Mouse (Mus musculus): ENCODE data around the gene Nsrp1. TPM values are rescaled to one million over a fixed set of nuclear protein-coding genes. Genes with fewer than 3 reads are reported as not detected.
"Not testable (repeated sequence)": the region's sequence is repeated elsewhere in the genome, so short reads cannot be mapped to it uniquely, and the experiment has no call there.

Gene Nsrp1
- total and polyA plus RNA-seq, 2 experiments from 2014 or later, result 2.5 to 55.0 TPM

DNA sequence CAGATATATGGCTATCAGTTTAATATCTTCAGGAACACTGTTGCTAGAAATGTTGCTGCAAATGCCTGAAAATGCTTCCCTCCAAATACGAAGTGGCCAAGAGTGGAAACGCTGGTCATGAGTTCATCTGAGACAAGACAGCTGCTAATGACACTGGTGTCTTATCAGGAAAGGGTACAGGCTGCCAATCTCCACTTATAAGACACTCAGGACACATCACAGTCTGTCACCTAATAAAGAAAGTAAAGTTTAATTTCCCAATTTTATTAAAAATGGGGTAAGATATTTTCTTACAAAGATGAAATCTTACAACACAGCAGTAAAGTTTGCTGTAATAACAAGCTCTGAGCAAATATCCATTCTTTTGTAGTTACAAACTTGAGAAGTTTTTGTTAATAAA, 10.9 kb upstream of the Nsrp1 start:
- no peak for TF ChIP-seq CTCF (IDR thresholded peaks at IDR 0.05)
- Histone ChIP-seq H3K9ac (replicated peaks; ENCODE audit: low read length, poor library complexity, severe bottlenecking) (no peak overlapping the region), H3K27me3 (ENCODE audit: insufficient read depth, low read length) (no peaks in the 10 kb centered on the region), H3K4me3 (ENCODE audit: low read depth, low read length) (no peak overlapping the region), H3K9me3 (ENCODE audit: low read length) (no peaks in the 10 kb centered on the region), H3K4me1 (ENCODE audit: insufficient read depth, low read length) (no peaks in the 10 kb centered on the region), H3K4me2 (ENCODE audit: low read depth, low read length, poor library complexity, severe bottlenecking) (no peak overlapping the region), H3K27ac (ENCODE audit: low read depth, low read length) (no peak overlapping the region), H3K36me3 (ENCODE audit: insufficient read depth, low read length) (no peaks in the 10 kb centered on the region)
- WGBS, result 79% methylated on average over 2 of the region's 2 CpGs
- ATAC-seq (ENCODE audit: low FRiP score) (no peak), DNase-seq (ENCODE audit: low spot score) (no peak)

DNA sequence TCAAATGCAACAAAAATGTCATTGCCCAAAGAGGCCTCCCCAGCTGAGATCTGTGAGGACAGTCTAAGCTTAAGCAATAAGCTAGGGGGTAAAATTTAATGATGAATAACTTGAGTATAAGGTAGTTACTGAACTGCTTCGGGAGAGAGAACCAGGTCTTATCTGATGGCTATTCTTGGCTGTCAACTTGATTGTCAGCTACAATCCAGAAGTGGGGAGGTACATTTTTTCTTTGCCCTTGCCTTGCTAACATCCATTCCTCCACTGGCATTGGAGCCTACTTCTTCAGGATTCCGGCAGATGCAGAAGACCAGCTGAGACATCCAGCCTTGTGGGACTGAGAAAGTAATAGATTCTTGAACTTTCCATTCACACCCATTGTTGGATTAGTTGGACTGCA, 8.8 kb upstream of the Nsrp1 start:
- no peak for TF ChIP-seq CTCF (IDR thresholded peaks at IDR 0.05)
- Histone ChIP-seq H3K4me1 (ENCODE audit: insufficient read depth, low read length) (no peaks in the 10 kb centered on the region), H3K4me2 (ENCODE audit: low read depth, low read length, poor library complexity, severe bottlenecking) (no peak overlapping the region), H3K36me3 (ENCODE audit: insufficient read depth, low read length) (no peaks in the 10 kb centered on the region), H3K4me3 (ENCODE audit: low read depth, low read length) (no peak overlapping the region), H3K27me3 (ENCODE audit: insufficient read depth, low read length) (peaks cover 3% of the 10 kb centered on the region; the same call in 1 of the 2 replicates), H3K9me3 (ENCODE audit: low read length) (no peaks in the 10 kb centered on the region), H3K9ac (replicated peaks; ENCODE audit: low read length, poor library complexity, severe bottlenecking) (no peak overlapping the region), H3K27ac (ENCODE audit: low read depth, low read length) (no peak overlapping the region)
- ATAC-seq (ENCODE audit: low FRiP score), result no peak
- DNase-seq (ENCODE audit: low spot score), result no peak
- WGBS, result 96% methylated on average over 2 of the region's 2 CpGs

DNA sequence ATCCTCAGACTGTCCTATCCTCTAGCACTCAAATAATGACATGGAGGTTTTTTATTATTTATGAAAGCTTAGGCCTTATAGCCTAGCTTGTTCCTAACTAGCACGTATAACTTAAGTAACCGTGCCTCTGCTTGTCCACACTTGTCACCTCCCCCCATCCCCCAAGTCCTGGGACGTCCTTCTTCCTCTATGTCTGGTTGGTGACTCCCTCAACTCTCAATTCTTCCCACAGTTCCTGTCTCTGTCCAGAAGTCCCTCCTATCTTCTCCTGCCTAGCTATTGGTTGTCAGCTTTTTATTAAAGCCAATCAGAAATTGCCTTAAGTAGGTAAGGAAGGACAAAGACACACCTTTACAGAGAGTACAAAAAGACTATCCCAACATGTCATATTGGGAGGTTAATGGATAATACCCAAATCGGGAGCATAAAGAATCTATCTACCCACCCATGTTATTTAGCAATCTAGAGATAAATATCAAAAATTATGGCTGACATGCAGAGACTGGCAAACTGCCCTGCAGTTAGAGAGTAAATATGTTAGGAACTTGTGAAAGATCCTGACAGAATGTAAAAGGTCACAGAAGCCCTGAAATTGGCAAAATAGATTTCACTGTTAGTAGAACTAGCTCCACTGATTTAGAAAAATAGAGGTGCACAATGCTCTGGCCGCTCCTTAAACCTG, 5.9 kb upstream of the Nsrp1 start:
- WGBS, result 68% methylated on average over 5 of the region's 5 CpGs
- no peak overlapping the region for H3K4me3 ChIP-seq (ENCODE audit: low read depth, low read length)
- no peak overlapping the region for H3K27ac ChIP-seq (ENCODE audit: low read depth, low read length)
- ATAC-seq (ENCODE audit: low FRiP score) (no peak), DNase-seq (ENCODE audit: low spot score) (no peak)
- no peaks in the 10 kb centered on the region for H3K9me3 ChIP-seq (ENCODE audit: low read length)
- H3K4me2 ChIP-seq (ENCODE audit: low read depth, low read length, poor library complexity, severe bottlenecking), result no peak overlapping the region
- no peaks in the 10 kb centered on the region for H3K36me3 ChIP-seq (ENCODE audit: insufficient read depth, low read length)
- H3K27me3 ChIP-seq (ENCODE audit: insufficient read depth, low read length), result peaks cover 9% of the 10 kb centered on the region; the same call in 1 of the 2 replicates
- TF ChIP-seq CTCF (IDR thresholded peaks at IDR 0.05), result no peak
- no peak overlapping the region for H3K9ac ChIP-seq (replicated peaks; ENCODE audit: low read length, poor library complexity, severe bottlenecking)
- no peaks in the 10 kb centered on the region for H3K4me1 ChIP-seq (ENCODE audit: insufficient read depth, low read length)

DNA sequence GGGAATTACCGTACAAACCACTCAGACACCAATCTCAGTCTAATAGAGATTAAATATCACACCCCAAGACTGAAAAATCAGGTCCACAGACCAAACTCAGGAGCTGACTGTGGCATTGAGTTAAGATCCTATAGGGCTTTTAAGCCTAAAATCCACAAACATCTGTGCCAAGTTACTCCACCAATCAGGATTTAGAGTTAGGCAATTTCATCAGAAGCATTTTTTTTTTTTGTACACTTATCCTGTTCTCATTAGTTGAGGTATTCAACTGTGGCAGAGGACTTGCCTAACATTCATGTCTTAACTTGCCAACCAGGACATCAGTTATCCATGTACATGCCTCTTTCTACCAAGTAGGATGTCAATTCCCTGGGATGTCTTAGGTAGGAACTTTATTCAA, 1.1 kb upstream of the Nsrp1 start:
- no peak for TF ChIP-seq CTCF (IDR thresholded peaks at IDR 0.05)
- H3K9me3 ChIP-seq (ENCODE audit: low read length), result no peaks in the 10 kb centered on the region
- H3K4me2 ChIP-seq (ENCODE audit: low read depth, low read length, poor library complexity, severe bottlenecking), result no peak overlapping the region
- no peak overlapping the region for H3K27ac ChIP-seq (ENCODE audit: low read depth, low read length)
- H3K4me3 ChIP-seq (ENCODE audit: low read depth, low read length), result no peak overlapping the region
- no peak for DNase-seq (ENCODE audit: low spot score)
- H3K4me1 ChIP-seq (ENCODE audit: insufficient read depth, low read length), result peaks cover 2% of the 10 kb centered on the region; the same call in 1 of the 2 replicates
- no peak for ATAC-seq (ENCODE audit: low FRiP score)
- peaks cover 9% of the 10 kb centered on the region; the same call in 1 of the 2 replicates for H3K27me3 ChIP-seq (ENCODE audit: insufficient read depth, low read length)
- H3K9ac ChIP-seq (replicated peaks; ENCODE audit: low read length, poor library complexity, severe bottlenecking), result no peak overlapping the region
- H3K36me3 ChIP-seq (ENCODE audit: insufficient read depth, low read length), result peaks cover 7% of the 10 kb centered on the region
- WGBS, result 94% methylated on average over 1 of the region's 1 CpGs

DNA sequence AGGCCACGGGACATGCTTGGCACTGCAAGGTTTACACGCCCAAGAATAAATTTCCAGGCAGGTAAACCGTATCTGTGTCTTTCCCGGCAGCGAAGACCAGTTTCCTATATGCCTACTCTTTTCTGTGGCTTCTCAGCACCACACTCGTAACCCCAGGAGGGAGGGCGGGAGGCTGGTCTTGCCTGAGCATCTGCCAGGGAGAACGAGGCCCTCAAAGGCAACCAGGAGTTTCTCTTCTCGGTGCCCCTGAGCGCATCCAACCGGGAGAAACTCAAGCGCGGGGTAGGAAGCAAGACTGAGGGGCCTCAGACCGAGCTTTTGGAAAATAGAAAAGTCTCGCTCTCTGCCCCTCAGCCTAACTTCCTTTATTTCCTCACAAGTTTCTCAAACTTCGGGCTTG, 443 bp downstream of the Nsrp1 start:
- no peak for TF ChIP-seq CTCF (IDR thresholded peaks at IDR 0.05)
- H3K4me3 ChIP-seq (ENCODE audit: low read depth, low read length), result peak overlapping the region; percentile 81
- peak overlapping the region; percentile 68 for H3K9ac ChIP-seq (replicated peaks; ENCODE audit: low read length, poor library complexity, severe bottlenecking)
- WGBS, result 2% methylated on average over 16 of the region's 16 CpGs
- H3K36me3 ChIP-seq (ENCODE audit: insufficient read depth, low read length), result peaks cover 12% of the 10 kb centered on the region
- peaks cover 2% of the 10 kb centered on the region; the same call in 1 of the 2 replicates for H3K4me1 ChIP-seq (ENCODE audit: insufficient read depth, low read length)
- H3K27me3 ChIP-seq (ENCODE audit: insufficient read depth, low read length), result peaks cover 9% of the 10 kb centered on the region; the same call in 1 of the 2 replicates
- H3K4me2 ChIP-seq (ENCODE audit: low read depth, low read length, poor library complexity, severe bottlenecking), result peak overlapping the region; percentile 89
- no peaks in the 10 kb centered on the region for H3K9me3 ChIP-seq (ENCODE audit: low read length)
- DNase-seq (ENCODE audit: low spot score) (no peak), ATAC-seq (ENCODE audit: low FRiP score) (peak; percentile 20; the same call in 1 of the 2 replicates)
- H3K27ac ChIP-seq (ENCODE audit: low read depth, low read length), result peak overlapping the region; percentile 83

DNA sequence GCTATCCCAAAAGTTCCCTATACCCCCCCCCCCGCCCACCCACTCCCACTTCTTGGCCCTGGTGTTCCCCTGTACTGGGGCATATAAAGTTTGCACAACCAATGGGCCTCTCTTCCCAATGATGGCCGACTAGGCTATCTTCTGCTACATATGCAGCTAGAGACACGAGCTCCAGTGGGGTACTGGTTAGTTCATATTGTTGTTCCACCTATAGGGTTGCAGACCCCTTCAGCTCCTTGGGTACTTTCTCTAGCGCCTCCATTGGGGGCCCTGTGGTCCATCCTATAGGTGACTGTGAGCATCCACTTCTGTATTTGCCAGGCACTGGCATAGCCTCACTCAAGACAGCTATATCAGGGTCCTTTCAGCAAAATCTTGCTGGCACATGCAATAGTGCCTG, 904 bp downstream of the Nsrp1 start:
- H3K4me1 ChIP-seq (ENCODE audit: insufficient read depth, low read length); ATAC-seq (ENCODE audit: low FRiP score); H3K27ac ChIP-seq (ENCODE audit: low read depth, low read length); DNase-seq (ENCODE audit: low spot score); H3K27me3 ChIP-seq (ENCODE audit: insufficient read depth, low read length); H3K9me3 ChIP-seq (ENCODE audit: low read length): not testable (repeated sequence)
- Histone ChIP-seq H3K4me2 (ENCODE audit: low read depth, low read length, poor library complexity, severe bottlenecking) (peak overlapping the region; percentile 89), H3K9ac (replicated peaks; ENCODE audit: low read length, poor library complexity, severe bottlenecking) (peak overlapping the region; percentile 68), H3K4me3 (ENCODE audit: low read depth, low read length) (peak overlapping the region; percentile 81), H3K36me3 (ENCODE audit: insufficient read depth, low read length) (peaks cover 12% of the 10 kb centered on the region)
- 50% methylated on average over 4 of the region's 4 CpGs for WGBS

Measured in midbrain, postnatal 0 days (tissue).